Mouse (Mus musculus) spleen, adult 2 months (tissue): ENCODE measurements around the gene Ear2.
"Not testable (repeated sequence)": the region's sequence is repeated elsewhere in the genome, so short reads cannot be mapped to it uniquely, and the experiment has no call there.

Experiments
- CTCF ChIP-seq: fragments of 200-500 bp; IDR thresholded peaks from 2 replicates; pipeline ENCODE4 v1.5.1; 2011; ENCODE audit warnings: mild to moderate bottlenecking, inconsistent platforms; ENCODE audit not compliant: insufficient read depth, insufficient read length, insufficient replicate concordance; ENCODE audit errors: extremely low read depth
- POLR2A ChIP-seq: fragments of 200-500 bp; IDR thresholded peaks from 2 replicates; pipeline ENCODE4 v1.6.1; 2011; ENCODE audit warnings: low read depth, low read length, inconsistent platforms

DNA sequence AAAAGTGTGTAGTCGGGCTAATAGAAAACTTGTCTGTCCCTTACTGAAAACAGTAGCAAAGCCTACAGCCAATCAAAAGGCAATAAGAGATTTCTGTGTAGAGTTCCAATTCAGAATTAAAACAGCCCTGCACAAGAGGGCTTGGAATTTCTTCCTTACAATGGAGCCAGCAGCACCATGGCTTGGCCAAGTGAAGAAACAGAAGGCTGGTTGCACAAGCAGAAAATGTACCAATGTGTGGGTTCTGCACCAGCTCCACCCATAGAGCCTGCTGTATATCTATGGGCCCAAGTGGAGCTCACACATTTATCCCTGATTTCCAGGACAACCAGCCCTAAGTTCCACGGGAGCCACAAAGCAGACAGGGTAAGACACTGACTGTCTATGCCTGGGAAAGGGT lies at the start of gene Ear2:
- not testable (repeated sequence) for TF ChIP-seq POLR2A, CTCF
